Mouse (Mus musculus) lung, adult 2 months (tissue): ENCODE data around the gene Agap1.

Experiments used
- CTCF ChIP-seq: fragments of 200-500 bp; IDR thresholded peaks from 2 replicates; pipeline ENCODE4 v1.5.1; 2011; ENCODE audit warnings: mild to moderate bottlenecking, low read length, control low read depth; ENCODE audit not compliant: insufficient read depth
- POLR2A ChIP-seq: fragments of 200-500 bp; IDR thresholded peaks from 2 replicates; pipeline ENCODE4 v1.6.1; 2011; ENCODE audit warnings: low read depth, mild to moderate bottlenecking, control low read depth, low read length, borderline replicate concordance; ENCODE audit errors: extremely low read depth

GRCm38 (mm10) chr1:89500925-89501324, 46.3 kb downstream of the Agap1 start:
- TF ChIP-seq CTCF (no peak), POLR2A (no peak)
